Mouse (Mus musculus) CH12F3 (cell line): Measurements from ENCODE around the gene Scd1.

Source experiments
- in situ Hi-C: fragments of 300-500 bp; cut with MboI; formaldehyde crosslinking; loops from 2 replicates; pipeline ENCODE4 v1.14.3; 2020; ENCODE audit warnings: low sequenced_read_pairs

Scd1 gene

GRCm38 (mm10) chr19:44400484-44401197, 7.0 kb downstream of the Scd1 start:
- in situ Hi-C loops, result no loop called here

DNA sequence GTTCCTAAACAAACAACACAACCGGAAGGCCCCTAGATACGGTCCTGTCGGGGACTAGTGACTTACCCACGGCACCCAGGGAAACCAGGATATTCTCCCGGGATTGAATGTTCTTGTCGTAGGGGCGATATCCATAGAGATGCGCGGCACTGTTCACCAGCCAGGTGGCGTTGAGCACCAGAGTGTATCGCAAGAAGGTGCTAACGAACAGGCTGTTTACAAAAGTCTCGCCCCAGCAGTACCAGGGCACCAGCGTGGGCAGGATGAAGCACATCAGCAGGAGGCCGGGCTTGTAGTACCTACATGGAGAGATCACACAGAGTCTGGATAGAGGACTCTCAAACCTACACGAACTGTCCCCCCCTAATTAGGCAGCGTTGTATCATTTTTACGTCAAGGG, 7.6 kb downstream of the Scd1 start:
- in situ Hi-C loops, result no loop called here

- in situ Hi-C loops, result no loop called here
These were observed 10.9 kb downstream of the Scd1 start for GRCm38 (mm10) chr19:44396742-44397141.

DNA sequence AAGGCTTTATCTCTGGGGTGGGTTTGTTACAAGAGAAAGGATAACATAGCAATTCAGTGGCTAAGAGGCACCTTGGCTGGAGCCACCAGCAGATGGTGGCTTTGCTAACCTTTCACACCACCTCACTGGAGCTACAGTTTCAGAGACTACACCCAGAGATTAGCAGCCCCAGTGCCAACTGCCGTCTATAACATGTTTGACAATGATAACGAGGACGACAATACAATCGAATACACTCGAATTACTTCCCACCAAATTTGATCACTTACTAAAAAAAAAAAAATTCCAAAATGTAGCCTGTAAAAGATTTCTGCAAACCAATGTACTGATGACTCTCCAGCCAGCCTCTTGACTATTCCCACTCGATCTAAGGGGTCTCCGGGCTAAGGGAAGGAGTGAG, 12.7 kb downstream of the Scd1 start:
- in situ Hi-C loops, result no loop called here

GRCm38 (mm10) chr19:44393962-44394422, 13.7 kb downstream of the Scd1 start:
- in situ Hi-C loops, result no loop called here

GRCm38 (mm10) chr19:44392339-44393009, 15.2 kb downstream of the Scd1 start:
- in situ Hi-C loops, result no loop called here

DNA sequence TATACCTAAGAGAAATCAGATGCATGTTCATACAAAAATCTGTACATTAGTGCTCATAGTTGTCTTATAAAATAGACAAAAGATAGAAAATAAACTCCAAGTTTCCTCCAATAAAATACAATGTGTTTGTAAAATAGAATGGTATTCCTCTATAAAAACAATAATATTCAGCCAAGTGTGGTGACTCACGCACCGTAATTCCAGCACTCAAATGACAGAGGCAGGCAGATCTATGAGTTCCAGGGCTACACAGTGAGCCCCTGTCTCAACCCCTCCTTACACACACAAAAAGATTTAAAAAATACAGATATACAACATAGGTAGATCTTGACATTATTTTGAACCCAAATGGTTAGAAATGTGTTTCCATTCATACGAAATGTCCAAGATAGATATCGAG, 15.8 kb downstream of the Scd1 start:
- in situ Hi-C loops, result no loop called here

- in situ Hi-C loops, result no loop called here
These were observed 18.2 kb downstream of the Scd1 start for GRCm38 (mm10) chr19:44389507-44389906.

GRCm38 (mm10) chr19:44388475-44389428, 18.9 kb downstream of the Scd1 start:
- in situ Hi-C loops, result no loop called here

DNA sequence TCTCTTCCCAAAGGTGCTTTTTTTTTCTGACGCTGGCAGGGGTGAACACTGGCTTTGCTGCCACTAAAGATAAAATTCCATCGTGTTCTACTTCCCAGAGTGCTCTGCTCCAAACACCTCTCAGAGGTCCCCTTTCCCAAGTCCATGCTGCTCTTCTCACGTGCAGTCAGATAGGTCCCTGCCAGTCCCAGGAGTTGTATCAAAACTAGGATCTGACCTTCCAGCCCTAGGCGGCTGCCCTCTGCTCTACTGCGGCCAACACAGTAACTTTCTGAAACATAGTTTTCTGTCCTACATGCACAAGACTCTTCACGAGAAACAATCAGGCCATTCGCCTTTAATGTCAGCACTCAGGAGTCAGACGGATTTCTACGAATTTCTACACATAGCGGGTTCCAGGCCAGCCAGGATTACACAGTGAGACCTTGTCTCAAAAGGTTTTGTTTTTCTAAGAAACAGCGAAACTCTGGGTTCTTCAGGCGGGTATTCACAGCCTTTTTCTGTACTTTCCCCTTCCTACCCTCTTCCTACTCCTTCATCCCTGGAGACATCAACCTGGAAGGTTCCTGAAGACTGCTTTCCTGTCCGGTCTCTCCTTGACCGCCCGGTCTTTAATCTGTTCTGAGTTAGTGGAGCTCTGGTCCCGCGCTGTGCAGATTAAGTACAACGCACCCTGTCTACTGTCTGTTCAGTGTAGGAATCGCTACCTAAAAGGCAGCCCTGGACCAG, 19.8 kb downstream of the Scd1 start:
- in situ Hi-C loops, result no loop called here

DNA sequence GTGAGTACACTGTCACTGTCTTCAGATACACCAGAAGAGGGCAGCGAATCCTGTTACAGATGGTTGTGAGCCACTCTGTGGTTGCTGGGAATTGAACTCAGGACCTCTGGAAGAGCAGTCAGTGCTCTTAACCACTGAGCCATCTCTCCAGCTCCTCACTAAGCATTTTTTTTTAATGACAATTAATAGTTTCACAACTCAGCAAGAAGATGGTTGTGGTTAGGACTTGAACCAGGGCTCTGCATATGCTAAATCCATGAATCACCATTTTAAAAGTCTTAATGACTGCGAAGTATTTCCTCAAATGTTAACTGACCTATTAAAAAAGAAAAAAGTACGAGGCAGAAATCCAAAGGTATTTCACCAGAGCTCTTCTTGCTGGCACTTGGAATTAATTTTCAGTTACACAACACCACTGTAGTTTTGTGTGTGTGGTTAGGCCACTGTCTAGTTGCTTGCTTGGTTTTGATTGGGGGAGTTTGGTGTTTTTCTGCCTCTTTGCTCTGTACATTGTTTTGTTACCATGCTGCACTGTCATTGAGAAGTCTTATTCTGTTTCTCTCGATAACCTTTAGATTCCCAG, 20.5 kb downstream of the Scd1 start:
- in situ Hi-C loops, result no loop called here

DNA sequence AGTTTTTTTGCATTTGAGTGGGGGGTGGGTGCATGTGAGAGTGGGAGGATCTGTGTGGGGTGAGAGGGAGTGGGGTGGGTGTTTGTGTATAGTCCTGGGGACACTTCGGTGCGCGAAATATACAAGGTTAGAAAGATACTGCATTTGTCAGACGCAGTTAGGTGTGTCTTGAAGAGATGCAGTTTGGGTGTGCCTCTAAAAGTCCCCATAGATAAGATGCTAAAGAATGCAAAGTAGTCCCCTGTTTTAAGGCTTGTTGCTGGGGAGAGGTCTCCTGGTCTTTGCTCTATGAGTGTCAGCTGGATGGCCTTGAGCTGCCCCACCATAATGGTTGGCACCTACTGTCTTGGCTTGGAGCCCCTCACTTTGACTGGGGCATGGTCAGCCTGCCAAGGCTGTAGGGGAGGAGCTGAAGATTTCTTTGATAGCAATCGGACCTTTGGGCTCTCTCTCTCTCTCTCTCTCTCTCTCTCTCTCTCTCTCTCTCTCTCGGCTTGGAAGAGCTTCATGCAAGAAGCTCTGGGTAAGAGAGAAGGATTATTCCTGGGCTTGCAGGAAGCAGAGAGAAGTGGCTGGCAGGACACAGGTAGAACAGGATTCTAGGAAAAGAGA, 21.7 kb downstream of the Scd1 start:
- in situ Hi-C loops, result no loop called here

GRCm38 (mm10) chr19:44382682-44383321, 24.9 kb downstream of the Scd1 start:
- in situ Hi-C loops, result no loop called here

GRCm38 (mm10) chr19:44380065-44380464, 27.6 kb downstream of the Scd1 start:
- in situ Hi-C loops, result no loop called here

GRCm38 (mm10) chr19:44379090-44379489, 28.6 kb downstream of the Scd1 start:
- in situ Hi-C loops, result no loop called here

GRCm38 (mm10) chr19:44377629-44378375, 29.9 kb downstream of the Scd1 start:
- in situ Hi-C loops, result no loop called here

- in situ Hi-C loops, result no loop called here
These were observed 31.1 kb downstream of the Scd1 start for GRCm38 (mm10) chr19:44376511-44376951.

DNA sequence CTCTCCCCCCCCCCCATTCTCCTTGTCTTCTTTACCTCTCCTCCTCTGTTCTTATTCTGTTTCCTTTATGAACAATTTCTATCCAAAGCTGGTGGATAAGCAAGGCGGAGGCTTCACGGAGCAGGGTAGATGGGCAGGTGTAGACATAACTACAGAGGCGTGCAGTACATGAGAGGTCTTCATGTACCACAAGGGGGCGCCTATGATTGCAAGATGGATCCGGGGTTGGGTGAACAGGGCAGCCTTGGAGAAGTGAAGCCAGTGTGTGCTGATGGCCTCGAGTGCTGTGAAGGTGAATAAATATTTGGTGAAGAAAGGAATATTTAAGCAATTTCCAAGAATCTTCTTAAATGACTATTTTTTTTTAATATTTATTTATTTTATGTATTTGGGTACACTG, 34.7 kb downstream of the Scd1 start:
- in situ Hi-C loops, result loop anchor here (5.0 kb wide), 1 partner anchor 44 kb away; no protein-coding TSS in a partner anchor
